Mouse (Mus musculus) forelimb bud, embryonic 11.5 days (tissue): Measurements from ENCODE around the gene Iqsec1.
A peak's percentile ranks its signal among the peaks of the same experiment; 100 is the strongest.

ENCODE experiments used
- DNase-seq: peaks from one replicate; pipeline ENCODE4 v3.0.0-alpha.2; 2012; ENCODE audit warnings: low read depth, low spot score

Iqsec1 gene

GRCm38 (mm10) chr6:90620791-90621583, 367.5 kb downstream of the Iqsec1 start:
- no peak for DNase-seq

GRCm38 (mm10) chr6:90619936-90620335, 368.5 kb downstream of the Iqsec1 start:
- DNase-seq = no peak

GRCm38 (mm10) chr6:90618821-90619636, 369.5 kb downstream of the Iqsec1 start:
- no peak for DNase-seq

GRCm38 (mm10) chr6:90618274-90618673, 370.2 kb downstream of the Iqsec1 start:
- no peak for DNase-seq

- DNase-seq = no peak
Measured at GRCm38 (mm10) chr6:90616481-90616880, 372.0 kb downstream of the Iqsec1 start.

GRCm38 (mm10) chr6:90615991-90616390, 372.5 kb downstream of the Iqsec1 start:
- no peak for DNase-seq

GRCm38 (mm10) chr6:90615362-90615761, 373.1 kb downstream of the Iqsec1 start:
- DNase-seq = no peak

- DNase-seq = no peak
Measured at GRCm38 (mm10) chr6:90613277-90613676, 375.2 kb downstream of the Iqsec1 start.

- no peak for DNase-seq
Measured at GRCm38 (mm10) chr6:90610248-90610647, 378.2 kb downstream of the Iqsec1 start.

- peak; percentile 16 for DNase-seq
Measured at GRCm38 (mm10) chr6:90608186-90608585, 380.3 kb downstream of the Iqsec1 start.

GRCm38 (mm10) chr6:90607196-90607595, 381.3 kb downstream of the Iqsec1 start:
- DNase-seq = peak; percentile 71

- peak; percentile 86 for DNase-seq
Measured at GRCm38 (mm10) chr6:90606538-90606937, 381.9 kb downstream of the Iqsec1 start.
